Mouse (Mus musculus): ENCODE measurements around the gene Fam166b. TPM values are rescaled to one million over a fixed set of nuclear protein-coding genes. Genes with fewer than 3 reads are reported as not detected.

Fam166b gene
- polyA plus RNA-seq, 1 experiment from 2014 or later = 0.87 TPM

- H3K27me3 ChIP-seq (ENCODE audit: control insufficient read depth, insufficient read depth, low read depth, low read length) = no peaks in the 10 kb centered on the region
- H3K36me3 ChIP-seq (ENCODE audit: control insufficient read depth, insufficient read depth, low read length) = no peaks in the 10 kb centered on the region
- no peak overlapping the region for H3K4me2 ChIP-seq (ENCODE audit: low read depth, low read length)
- peaks cover 44% of the 10 kb centered on the region for H3K4me1 ChIP-seq (replicated peaks; ENCODE audit: control insufficient read depth, insufficient read depth, low read length)
- WGBS = 25% methylated on average over 10 of the region's 10 CpGs
- ATAC-seq (ENCODE audit: low read depth) = 0 out of 2 replicates have a peak, but pooled peaks have one; percentile 8
- H3K27ac ChIP-seq (ENCODE audit: low read length) = peak overlapping the region; percentile 68
- peak overlapping the region; percentile 38; the same call in 1 of the 2 replicates for H3K9ac ChIP-seq (ENCODE audit: low read length)
- no peaks in the 10 kb centered on the region for H3K9me3 ChIP-seq (ENCODE audit: control insufficient read depth, low read length)
- no peak overlapping the region for H3K4me3 ChIP-seq (ENCODE audit: low read length)
These were observed 28.0 kb downstream of the Fam166b start for GRCm38 (mm10) chr4:43400976-43401375.

DNA sequence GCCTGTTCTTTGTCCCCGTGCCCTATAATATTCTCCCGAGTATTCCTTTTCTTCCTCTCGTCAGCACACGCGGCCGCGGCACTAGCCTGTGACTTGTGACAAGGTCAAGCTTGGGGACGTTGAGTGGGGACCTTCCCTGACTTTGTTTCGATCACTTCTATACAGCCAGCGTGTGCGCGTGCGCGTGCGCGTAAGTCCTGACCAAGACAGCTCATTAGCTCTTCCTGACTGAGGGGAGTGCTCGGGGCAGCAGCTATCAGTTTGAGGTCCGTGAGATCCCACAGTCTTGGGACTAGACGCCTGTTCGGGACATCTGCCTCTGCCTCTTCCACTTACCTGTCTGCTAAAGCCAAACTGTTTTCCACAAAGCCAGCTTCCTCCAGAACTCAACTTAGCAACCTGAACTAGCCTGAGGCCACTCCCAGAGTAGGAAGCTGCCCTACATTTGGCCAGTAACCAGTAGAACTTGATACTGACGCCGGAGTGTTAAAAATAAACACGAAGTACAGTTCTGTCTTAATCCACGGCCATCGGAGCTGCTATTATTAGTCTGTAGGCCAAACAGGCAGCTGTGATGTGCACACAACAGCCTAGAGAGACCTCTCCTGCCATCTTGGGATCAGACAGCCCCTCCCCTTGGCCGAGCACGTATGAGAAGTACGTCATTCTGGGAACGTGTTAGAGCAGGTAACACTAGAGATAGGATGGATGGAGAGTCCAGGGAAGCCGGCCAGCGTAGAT is 29.4 kb downstream of the Fam166b start:
- Histone ChIP-seq H3K4me1 (replicated peaks; ENCODE audit: control insufficient read depth, insufficient read depth, low read length) (peaks cover 46% of the 10 kb centered on the region), H3K9ac (ENCODE audit: low read length) (peak overlapping the region; percentile 63)
- WGBS = 50% methylated on average over 31 of the region's 31 CpGs

GRCm38 (mm10) chr4:43398829-43399331 is 30.1 kb downstream of the Fam166b start:
- H3K9ac ChIP-seq (ENCODE audit: low read length) = peak overlapping the region; percentile 63
- peak; percentile 30 for ATAC-seq (ENCODE audit: low read depth)
- 12% methylated on average over 17 of the region's 17 CpGs for WGBS
- H3K27ac ChIP-seq (ENCODE audit: low read length) = peak overlapping the region; percentile 96
- H3K4me3 ChIP-seq (ENCODE audit: low read length) = peak overlapping the region; percentile 22
- no peaks in the 10 kb centered on the region for H3K36me3 ChIP-seq (ENCODE audit: control insufficient read depth, insufficient read depth, low read length)
- H3K4me2 ChIP-seq (ENCODE audit: low read depth, low read length) = peak overlapping the region; percentile 50
- H3K9me3 ChIP-seq (ENCODE audit: control insufficient read depth, low read length) = no peaks in the 10 kb centered on the region
- H3K27me3 ChIP-seq (ENCODE audit: control insufficient read depth, insufficient read depth, low read depth, low read length) = no peaks in the 10 kb centered on the region
- H3K4me1 ChIP-seq (replicated peaks; ENCODE audit: control insufficient read depth, insufficient read depth, low read length) = peaks cover 50% of the 10 kb centered on the region

More for the DNA sequence above, 29.4 kb downstream of the Fam166b start:
- H3K27ac ChIP-seq (ENCODE audit: low read length) = peak overlapping the region; percentile 96
- H3K36me3 ChIP-seq (ENCODE audit: control insufficient read depth, insufficient read depth, low read length) = no peaks in the 10 kb centered on the region
- H3K27me3 ChIP-seq (ENCODE audit: control insufficient read depth, insufficient read depth, low read depth, low read length) = no peaks in the 10 kb centered on the region
- no peaks in the 10 kb centered on the region for H3K9me3 ChIP-seq (ENCODE audit: control insufficient read depth, low read length)
- H3K4me2 ChIP-seq (ENCODE audit: low read depth, low read length) = peak overlapping the region; percentile 50
- peak overlapping the region; percentile 22 for H3K4me3 ChIP-seq (ENCODE audit: low read length)
- peak; percentile 53 for ATAC-seq (ENCODE audit: low read depth)

DNA sequence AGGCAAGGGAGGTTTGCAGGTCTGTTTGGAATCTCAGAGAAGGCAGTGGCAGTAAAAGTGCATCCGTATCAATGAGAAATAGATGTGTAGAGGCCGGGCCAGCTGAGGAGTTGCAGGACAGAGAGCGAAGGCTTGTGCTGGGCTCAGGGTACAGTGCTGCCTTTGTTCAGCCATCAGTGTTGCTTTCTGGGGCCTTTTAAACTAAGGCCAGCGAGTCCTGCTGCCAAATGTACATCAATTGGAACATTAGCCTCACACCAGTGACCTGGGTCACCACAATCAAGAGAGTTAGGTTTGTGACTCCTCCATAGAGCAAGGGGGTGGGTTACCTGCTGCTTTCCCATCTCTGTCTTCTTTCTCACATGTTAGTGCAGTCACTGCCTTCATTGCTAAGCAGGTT is 30.9 kb downstream of the Fam166b start:
- ATAC-seq (ENCODE audit: low read depth) = no peak
- Histone ChIP-seq H3K4me1 (replicated peaks; ENCODE audit: control insufficient read depth, insufficient read depth, low read length) (peaks cover 53% of the 10 kb centered on the region), H3K9ac (ENCODE audit: low read length) (no peak overlapping the region), H3K27ac (ENCODE audit: low read length) (peak overlapping the region; percentile 96), H3K4me3 (ENCODE audit: low read length) (no peak overlapping the region), H3K4me2 (ENCODE audit: low read depth, low read length) (no peak overlapping the region), H3K27me3 (ENCODE audit: control insufficient read depth, insufficient read depth, low read depth, low read length) (no peaks in the 10 kb centered on the region), H3K36me3 (ENCODE audit: control insufficient read depth, insufficient read depth, low read length) (no peaks in the 10 kb centered on the region), H3K9me3 (ENCODE audit: control insufficient read depth, low read length) (no peaks in the 10 kb centered on the region)
- WGBS = 60% methylated on average over 4 of the region's 4 CpGs

DNA sequence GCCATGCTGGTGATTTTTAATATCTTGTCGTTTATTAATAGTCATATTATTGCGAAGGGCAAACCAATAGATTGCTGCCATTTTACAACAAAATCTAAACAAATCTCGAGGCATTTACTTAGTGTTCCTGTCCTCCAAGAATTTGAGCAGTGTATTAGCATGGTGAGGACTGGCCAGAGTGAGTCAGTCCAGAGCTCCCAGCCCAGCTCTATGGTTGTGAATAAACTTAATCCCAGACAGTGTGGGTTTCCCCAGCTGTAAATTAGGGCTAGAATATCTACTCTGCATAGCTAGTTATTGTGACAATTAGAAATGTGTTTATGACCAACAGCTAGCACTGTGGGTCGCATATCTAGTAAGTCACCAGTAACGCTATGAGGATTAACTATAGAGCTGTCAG is 32.6 kb downstream of the Fam166b start:
- H3K4me2 ChIP-seq (ENCODE audit: low read depth, low read length) = no peak overlapping the region
- no peak for ATAC-seq (ENCODE audit: low read depth)
- no peak overlapping the region for H3K4me3 ChIP-seq (ENCODE audit: low read length)
- H3K9me3 ChIP-seq (ENCODE audit: control insufficient read depth, low read length) = no peaks in the 10 kb centered on the region
- no peak overlapping the region for H3K9ac ChIP-seq (ENCODE audit: low read length)
- peaks cover 50% of the 10 kb centered on the region for H3K4me1 ChIP-seq (replicated peaks; ENCODE audit: control insufficient read depth, insufficient read depth, low read length)
- no peak overlapping the region for H3K27ac ChIP-seq (ENCODE audit: low read length)
- no peaks in the 10 kb centered on the region for H3K27me3 ChIP-seq (ENCODE audit: control insufficient read depth, insufficient read depth, low read depth, low read length)
- H3K36me3 ChIP-seq (ENCODE audit: control insufficient read depth, insufficient read depth, low read length) = no peaks in the 10 kb centered on the region
- WGBS = 82% methylated on average over 5 of the region's 5 CpGs

GRCm38 (mm10) chr4:43395836-43396235 is 33.1 kb downstream of the Fam166b start:
- H3K9ac ChIP-seq (ENCODE audit: low read length) = no peak overlapping the region
- WGBS = 75% methylated on average over 9 of the region's 9 CpGs
- no peak for ATAC-seq (ENCODE audit: low read depth)
- no peak overlapping the region for H3K4me3 ChIP-seq (ENCODE audit: low read length)
- H3K27ac ChIP-seq (ENCODE audit: low read length) = peak overlapping the region; percentile 99
- no peak overlapping the region for H3K4me2 ChIP-seq (ENCODE audit: low read depth, low read length)
- H3K4me1 ChIP-seq (replicated peaks; ENCODE audit: control insufficient read depth, insufficient read depth, low read length) = peaks cover 50% of the 10 kb centered on the region
- no peaks in the 10 kb centered on the region for H3K9me3 ChIP-seq (ENCODE audit: control insufficient read depth, low read length)
- H3K27me3 ChIP-seq (ENCODE audit: control insufficient read depth, insufficient read depth, low read depth, low read length) = no peaks in the 10 kb centered on the region
- no peaks in the 10 kb centered on the region for H3K36me3 ChIP-seq (ENCODE audit: control insufficient read depth, insufficient read depth, low read length)

- WGBS = 69% methylated on average over 5 of the region's 5 CpGs
- Histone ChIP-seq H3K4me1 (replicated peaks; ENCODE audit: control insufficient read depth, insufficient read depth, low read length) (peaks cover 48% of the 10 kb centered on the region), H3K9me3 (ENCODE audit: control insufficient read depth, low read length) (no peaks in the 10 kb centered on the region), H3K4me2 (ENCODE audit: low read depth, low read length) (peak overlapping the region; percentile 33), H3K27ac (ENCODE audit: low read length) (peak overlapping the region; percentile 99), H3K36me3 (ENCODE audit: control insufficient read depth, insufficient read depth, low read length) (no peaks in the 10 kb centered on the region), H3K4me3 (ENCODE audit: low read length) (no peak overlapping the region), H3K9ac (ENCODE audit: low read length) (peak overlapping the region; percentile 63), H3K27me3 (ENCODE audit: control insufficient read depth, insufficient read depth, low read depth, low read length) (no peaks in the 10 kb centered on the region)
- ATAC-seq (ENCODE audit: low read depth) = no peak
These were observed 33.8 kb downstream of the Fam166b start for GRCm38 (mm10) chr4:43395147-43395546.

- H3K4me2 ChIP-seq (ENCODE audit: low read depth, low read length) = peak overlapping the region; percentile 33
- WGBS = 9% methylated on average over 15 of the region's 15 CpGs
- no peaks in the 10 kb centered on the region for H3K27me3 ChIP-seq (ENCODE audit: control insufficient read depth, insufficient read depth, low read depth, low read length)
- H3K4me3 ChIP-seq (ENCODE audit: low read length) = no peak overlapping the region
- H3K9me3 ChIP-seq (ENCODE audit: control insufficient read depth, low read length) = no peaks in the 10 kb centered on the region
- H3K36me3 ChIP-seq (ENCODE audit: control insufficient read depth, insufficient read depth, low read length) = no peaks in the 10 kb centered on the region
- H3K9ac ChIP-seq (ENCODE audit: low read length) = peak overlapping the region; percentile 63
- peak; percentile 91 for ATAC-seq (ENCODE audit: low read depth)
- peaks cover 48% of the 10 kb centered on the region for H3K4me1 ChIP-seq (replicated peaks; ENCODE audit: control insufficient read depth, insufficient read depth, low read length)
- H3K27ac ChIP-seq (ENCODE audit: low read length) = peak overlapping the region; percentile 99
These were observed 34.5 kb downstream of the Fam166b start for GRCm38 (mm10) chr4:43394345-43394891.

DNA sequence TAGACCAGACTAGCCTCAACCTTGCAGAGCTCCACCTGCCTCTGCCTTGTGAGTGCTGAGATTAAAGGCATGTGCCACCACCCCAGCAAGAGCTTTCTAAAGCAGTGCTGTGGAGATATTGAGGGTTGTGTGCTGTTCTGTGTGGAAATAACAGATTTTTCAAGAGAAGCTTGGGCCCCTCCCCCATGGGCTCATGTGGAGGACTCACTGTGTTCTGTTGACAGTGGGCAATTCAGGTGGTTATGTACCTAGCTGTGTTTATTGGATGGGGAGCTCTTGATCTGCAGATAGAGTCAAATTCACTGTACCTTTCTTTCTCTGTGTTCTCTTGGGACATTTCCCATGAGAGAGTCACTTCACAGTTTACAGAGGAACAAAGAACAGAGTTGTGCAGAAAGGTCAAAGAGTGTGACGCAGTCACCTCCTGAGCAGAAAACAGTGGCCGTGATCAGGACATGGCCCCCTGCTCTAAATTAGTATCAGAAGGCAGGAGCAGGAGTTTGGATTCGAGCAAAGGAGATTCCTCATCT is 37.3 kb downstream of the Fam166b start:
- Histone ChIP-seq H3K4me2 (ENCODE audit: low read depth, low read length) (no peak overlapping the region), H3K9me3 (ENCODE audit: control insufficient read depth, low read length) (no peaks in the 10 kb centered on the region), H3K4me3 (ENCODE audit: low read length) (no peak overlapping the region), H3K9ac (ENCODE audit: low read length) (no peak overlapping the region), H3K27ac (ENCODE audit: low read length) (0 out of 2 replicates have a peak overlapping the region, but pooled peaks have one; percentile 10), H3K27me3 (ENCODE audit: control insufficient read depth, insufficient read depth, low read depth, low read length) (no peaks in the 10 kb centered on the region), H3K4me1 (replicated peaks; ENCODE audit: control insufficient read depth, insufficient read depth, low read length) (peaks cover 33% of the 10 kb centered on the region), H3K36me3 (ENCODE audit: control insufficient read depth, insufficient read depth, low read length) (no peaks in the 10 kb centered on the region)
- WGBS = 60% methylated on average over 3 of the region's 3 CpGs
- no peak for ATAC-seq (ENCODE audit: low read depth)

Measured in lung, embryonic 16.5 days (tissue).